Mouse (Mus musculus): ENCODE results near the gene Bnip2. TPM values are rescaled to one million over a fixed set of nuclear protein-coding genes. Genes with fewer than 3 reads are reported as not detected.

The Bnip2 gene
- total RNA-seq (2021) = 10 to 100 TPM; 38.1 to 49.2 TPM

GRCm38 (mm10) chr9:69989303-69990121 is at the start of gene Bnip2:
TSS of gene Bnip2 (plus strand) at chr9:69989466.
- intact Hi-C loops (cut with DNase I) = loop anchor here (5.0 kb wide), 1 partner anchor 367 kb away; no protein-coding TSS in a partner anchor
- peak; percentile 93 for DNase-seq (ENCODE audit: low spot score in 2 of 2)

GRCm38 (mm10) chr9:69940839-69941490 is 48.3 kb upstream of the Bnip2 start:
- no peak for DNase-seq (ENCODE audit: low spot score in 2 of 2)
- intact Hi-C loops (cut with DNase I) = no loop called here

- intact Hi-C loops (cut with DNase I) = no loop called here
- no peak for DNase-seq (ENCODE audit: low spot score in 2 of 2)
Measured at GRCm38 (mm10) chr9:69941556-69941955, 47.7 kb upstream of the Bnip2 start.

- intact Hi-C loops (cut with DNase I) = no loop called here
- peak in 1 of 2 experiments; percentile 5 for DNase-seq (ENCODE audit: low spot score in 2 of 2)
Measured at GRCm38 (mm10) chr9:69948964-69949363, 40.3 kb upstream of the Bnip2 start.

GRCm38 (mm10) chr9:69949641-69950040 is 39.6 kb upstream of the Bnip2 start:
- intact Hi-C loops (cut with DNase I) = no loop called here
- DNase-seq (ENCODE audit: low spot score in 2 of 2) = no peak

- no peak for DNase-seq (ENCODE audit: low spot score in 2 of 2)
- intact Hi-C loops (cut with DNase I) = no loop called here
Measured at GRCm38 (mm10) chr9:69961007-69961406, 28.3 kb upstream of the Bnip2 start.

- intact Hi-C loops (cut with DNase I) = no loop called here
- no peak for DNase-seq (ENCODE audit: low spot score in 2 of 2)
Measured at GRCm38 (mm10) chr9:69964370-69964769, 24.9 kb upstream of the Bnip2 start.

- DNase-seq (ENCODE audit: low spot score in 2 of 2) = no peak
- intact Hi-C loops (cut with DNase I) = loop anchor here (2.0 to 5.0 kb wide), 2 partner anchors 363 to 479 kb away; no protein-coding TSS in a partner anchor
Measured at GRCm38 (mm10) chr9:69985526-69985925, 3.7 kb upstream of the Bnip2 start.

GRCm38 (mm10) chr9:69986063-69986462 is 3.2 kb upstream of the Bnip2 start:
- no peak for DNase-seq (ENCODE audit: low spot score in 2 of 2)
- intact Hi-C loops (cut with DNase I) = loop anchor here (5.0 kb wide), 1 partner anchor 364 kb away; no protein-coding TSS in a partner anchor

GRCm38 (mm10) chr9:69986571-69986970 is 2.7 kb upstream of the Bnip2 start:
- intact Hi-C loops (cut with DNase I) = loop anchor here (5.0 kb wide), 1 partner anchor 364 kb away; no protein-coding TSS in a partner anchor
- no peak for DNase-seq (ENCODE audit: low spot score in 2 of 2)

- intact Hi-C loops (cut with DNase I) = loop anchor here (5.0 kb wide), 1 partner anchor 365 kb away; no protein-coding TSS in a partner anchor
- DNase-seq (ENCODE audit: low spot score in 2 of 2) = peak; percentile 35 to 51
Measured at GRCm38 (mm10) chr9:69987579-69987978, 1.7 kb upstream of the Bnip2 start.

- no peak for DNase-seq (ENCODE audit: low spot score in 2 of 2)
- intact Hi-C loops (cut with DNase I) = loop anchor here (5.0 kb wide), 1 partner anchor 367 kb away; no protein-coding TSS in a partner anchor
Measured at GRCm38 (mm10) chr9:69988706-69989302, 462 bp upstream of the Bnip2 start.

- DNase-seq (ENCODE audit: low spot score in 2 of 2) = no peak
- intact Hi-C loops (cut with DNase I) = no loop called here
Measured at GRCm38 (mm10) chr9:69990346-69990745, 1.1 kb downstream of the Bnip2 start.

GRCm38 (mm10) chr9:69992841-69993277 is 3.6 kb downstream of the Bnip2 start:
- DNase-seq (ENCODE audit: low spot score in 2 of 2) = no peak
- intact Hi-C loops (cut with DNase I) = no loop called here

GRCm38 (mm10) chr9:69993479-69993878 is 4.2 kb downstream of the Bnip2 start:
- intact Hi-C loops (cut with DNase I) = no loop called here
- no peak for DNase-seq (ENCODE audit: low spot score in 2 of 2)

GRCm38 (mm10) chr9:69994547-69994946 is 5.3 kb downstream of the Bnip2 start:
- no peak for DNase-seq (ENCODE audit: low spot score in 2 of 2)
- intact Hi-C loops (cut with DNase I) = no loop called here

- no peak for DNase-seq (ENCODE audit: low spot score in 2 of 2)
- intact Hi-C loops (cut with DNase I) = no loop called here
Measured at GRCm38 (mm10) chr9:69999318-69999717, 10.1 kb downstream of the Bnip2 start.

GRCm38 (mm10) chr9:70003516-70003915 is 14.2 kb downstream of the Bnip2 start:
- DNase-seq (ENCODE audit: low spot score in 2 of 2) = no peak
- intact Hi-C loops (cut with DNase I) = no loop called here

GRCm38 (mm10) chr9:70006984-70007383 is 17.7 kb downstream of the Bnip2 start:
- DNase-seq (ENCODE audit: low spot score in 2 of 2) = no peak
- intact Hi-C loops (cut with DNase I) = no loop called here

Measured in left cerebral cortex, postnatal 36 days (tissue).